Mouse (Mus musculus) CH12.LX (cell line): Measurements from ENCODE around the gene Ppcs. TPM values are rescaled to one million over a fixed set of nuclear protein-coding genes. Genes with fewer than 3 reads are reported as not detected.

Experiments
- DNase-seq: peaks from one replicate; pipeline ENCODE4 v3.0.0-alpha.2; 2013; ENCODE audit errors: extremely low read depth
- H3K27ac ChIP-seq: 2 replicates; pipeline ENCODE4 v1.5.1; 2012; ENCODE audit warnings: low read depth, mild to moderate bottlenecking, control low read depth, moderate library complexity; ENCODE audit not compliant: insufficient read depth
- H3K27me3 ChIP-seq: replicated peaks from 2 replicates; pipeline ENCODE3; 2012; ENCODE audit warnings: inconsistent platforms
- H3K36me3 ChIP-seq, 2 experiments: replicated peaks in 1 of 2; 2 replicates each; pipeline versions ENCODE3 to v1.6.1; 2012; ENCODE audit warnings: inconsistent platforms in 1 of 2, low read length in 1 of 2, mild to moderate bottlenecking in 1 of 2, mixed read lengths in 1 of 2, moderate library complexity in 1 of 2; ENCODE audit not compliant: control insufficient read depth in 1 of 2, insufficient read depth in 1 of 2
- H3K4me1 ChIP-seq, 2 experiments: 2 replicates each; pipeline ENCODE4 v1.6.1; 2012; ENCODE audit warnings: inconsistent platforms in 1 of 2, moderate library complexity in 1 of 2; ENCODE audit not compliant: insufficient read depth in 2 of 2, control insufficient read depth in 1 of 2
- H3K4me2 ChIP-seq: 2 replicates; pipeline ENCODE4 v1.6.1; 2012; ENCODE audit warnings: low read depth, mild to moderate bottlenecking, control low read depth; ENCODE audit not compliant: poor library complexity, insufficient read depth, severe bottlenecking
- H3K4me3 ChIP-seq, 3 experiments: fragments of 150-350 bp in 1 of 3; sonication (generic) in 1 of 3; replicated peaks in 1 of 3; 2 replicates each; pipeline versions ENCODE3 to v1.5.1; 2011 to 2012; ENCODE audit warnings: low read depth in 2 of 3, low read length in 2 of 3, mild to moderate bottlenecking in 2 of 3, moderate library complexity in 2 of 3, control low read depth in 1 of 3, improper control_type of control experiment in 1 of 3, inconsistent platforms in 1 of 3, mixed read lengths in 1 of 3; ENCODE audit not compliant: poor library complexity in 1 of 3
- H3K79me2 ChIP-seq: replicated peaks from 2 replicates; pipeline ENCODE4 v1.6.1; 2012; ENCODE audit warnings: mild to moderate bottlenecking, moderate library complexity; ENCODE audit not compliant: control insufficient read depth, poor library complexity, insufficient read depth, severe bottlenecking; ENCODE audit errors: extremely low read depth
- H3K9ac ChIP-seq: 2 replicates; pipeline ENCODE4 v1.6.1; 2012; ENCODE audit warnings: low read depth, mild to moderate bottlenecking, control low read depth, moderate library complexity; ENCODE audit not compliant: insufficient read depth
- H3K9me3 ChIP-seq: replicated peaks from 2 replicates; pipeline ENCODE3; 2012; ENCODE audit warnings: low read length, inconsistent platforms, mixed read lengths
- CHD2 ChIP-seq: IDR thresholded peaks from 2 replicates; pipeline ENCODE4 v1.6.1; 2011; ENCODE audit warnings: low read length, improper control_type of control experiment
- CTCF ChIP-seq, 2 experiments: IDR thresholded peaks in 1 of 2; conservative IDR thresholded peaks in 1 of 2; 2 replicates each; pipeline ENCODE4 v1.5.1; 2011 to 2012; ENCODE audit warnings: low read depth in 2 of 2, low read length in 2 of 2, improper control_type of control experiment in 1 of 2, inconsistent platforms in 1 of 2, mild to moderate bottlenecking in 1 of 2, moderate library complexity in 1 of 2
- E2F4 ChIP-seq: IDR thresholded peaks from 2 replicates; pipeline ENCODE4 v1.6.1; 2011; ENCODE audit warnings: low read depth, low read length, improper control_type of control experiment; ENCODE audit not compliant: insufficient replicate concordance
- IRF4 ChIP-seq: IDR thresholded peaks from 2 replicates; pipeline ENCODE4 v1.6.1; 2014; ENCODE audit warnings: low read depth, mild to moderate bottlenecking, inconsistent platforms, low read length, improper control_type of control experiment
- MAX ChIP-seq: IDR thresholded peaks from 2 replicates; pipeline ENCODE4 v1.6.1; 2011; ENCODE audit warnings: low read length, improper control_type of control experiment
- MXI1 ChIP-seq: IDR thresholded peaks from 2 replicates; pipeline ENCODE4 v1.6.1; 2011; ENCODE audit warnings: mild to moderate bottlenecking, low read depth, low read length, improper control_type of control experiment
- MYC ChIP-seq: IDR thresholded peaks from 2 replicates; pipeline ENCODE4 v1.6.1; 2011; ENCODE audit warnings: low read depth, mild to moderate bottlenecking, improper control_type of control experiment, low read length
- NELFE ChIP-seq: IDR thresholded peaks from 2 replicates; pipeline ENCODE4 v1.6.1; 2011; ENCODE audit warnings: low read depth, low read length, improper control_type of control experiment
- POLR2AphosphoS2 ChIP-seq: IDR thresholded peaks from 2 replicates; pipeline ENCODE4 v1.6.1; 2011; ENCODE audit warnings: low read depth, low read length, improper control_type of control experiment
- SMC3 ChIP-seq: IDR thresholded peaks from 2 replicates; pipeline ENCODE4 v1.6.1; 2011; ENCODE audit warnings: low read depth, low read length, improper control_type of control experiment
- ZKSCAN1 ChIP-seq: IDR thresholded peaks from 2 replicates; pipeline ENCODE4 v1.6.1; 2012; ENCODE audit warnings: low read depth, inconsistent platforms, low read length, improper control_type of control experiment, borderline replicate concordance
- ZNF384 ChIP-seq: IDR thresholded peaks from 2 replicates; pipeline ENCODE4 v1.6.1; 2012; ENCODE audit warnings: low read depth, low read length, improper control_type of control experiment, inconsistent platforms
- dilution Hi-C: fragments of 300-500 bp; cut with MboI; formaldehyde crosslinking; loops from 2 replicates; pipeline ENCODE4 v1.14.3; 2020; ENCODE audit warnings: low sequenced_read_pairs; ENCODE audit not compliant: extremely low pct_unique_long_range_greater_than_20kb, extremely low pct_ligation_motif_present
- in situ Hi-C: fragments of 300-500 bp; cut with MboI; formaldehyde crosslinking; loops from 3 replicates; pipeline ENCODE4 v1.14.3; 2019; ENCODE audit warnings: low sequenced_read_pairs, low pct_ligation_motif_present, low pct_unique_long_range_greater_than_20kb, mixed read lengths
- polyA plus RNA-seq: library from polyadenylated mRNA; unstranded; fragments of >175 nt; gene quantifications from 2 replicates; pipeline ENCODE4 v1.2.1, GENCODE M21; 2012; ENCODE audit warnings: low read depth; ENCODE audit not compliant: insufficient read length
- total RNA-seq, 2 experiments: library from RNA; depleted of rRNA; stranded (reverse); fragments of 300-350 nt in 1 of 2; fragments of >200 nt in 1 of 2; gene quantifications; 2 replicates each; pipeline ENCODE4 v1.2.3; 2012 to 2014

Gene Ppcs
- total and polyA plus RNA-seq, 3 experiments, result 14.7 to 22.7 (median 19.3) TPM

DNA sequence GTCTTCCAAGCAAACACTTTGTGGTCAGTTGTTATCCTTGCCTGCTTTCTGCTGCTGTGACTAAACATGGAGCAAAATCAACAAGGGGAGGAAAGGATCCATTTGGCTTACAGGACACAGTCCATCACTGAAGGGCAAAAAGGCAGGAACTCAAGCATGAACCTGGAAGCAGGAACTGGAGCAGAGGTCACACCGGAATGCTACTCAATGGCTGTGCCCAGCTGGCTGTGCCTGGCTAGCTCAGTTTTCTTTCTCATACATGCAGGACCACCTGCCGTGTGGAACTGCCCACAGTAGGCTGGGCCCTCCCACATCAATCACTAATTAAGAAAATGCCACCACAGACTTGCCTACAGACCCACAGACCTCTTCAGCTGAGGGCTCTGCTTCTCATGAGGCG, 33.0 kb downstream of the Ppcs start:
- TF ChIP-seq ZKSCAN1, result no peak
- no peak for TF ChIP-seq SMC3
- H3K4me1 ChIP-seq, result peaks cover 0 to 8% of the 10 kb centered on the region in 2 experiments; a peak in 1 of 4 replicates
- H3K9ac ChIP-seq, result no peak overlapping the region
- no peak overlapping the region for H3K4me3 ChIP-seq
- dilution Hi-C loops (no loop called here), in situ Hi-C loops (no loop called here)
- peaks cover 7% of the 10 kb centered on the region for H3K27me3 ChIP-seq
- no peaks in the 10 kb centered on the region for H3K79me2 ChIP-seq
- no peak overlapping the region for H3K27ac ChIP-seq
- peaks cover 2% of the 10 kb centered on the region for H3K9me3 ChIP-seq
- DNase-seq, result no peak
- H3K36me3 ChIP-seq, result no peaks in the 10 kb centered on the region
- H3K4me2 ChIP-seq, result no peak overlapping the region

DNA sequence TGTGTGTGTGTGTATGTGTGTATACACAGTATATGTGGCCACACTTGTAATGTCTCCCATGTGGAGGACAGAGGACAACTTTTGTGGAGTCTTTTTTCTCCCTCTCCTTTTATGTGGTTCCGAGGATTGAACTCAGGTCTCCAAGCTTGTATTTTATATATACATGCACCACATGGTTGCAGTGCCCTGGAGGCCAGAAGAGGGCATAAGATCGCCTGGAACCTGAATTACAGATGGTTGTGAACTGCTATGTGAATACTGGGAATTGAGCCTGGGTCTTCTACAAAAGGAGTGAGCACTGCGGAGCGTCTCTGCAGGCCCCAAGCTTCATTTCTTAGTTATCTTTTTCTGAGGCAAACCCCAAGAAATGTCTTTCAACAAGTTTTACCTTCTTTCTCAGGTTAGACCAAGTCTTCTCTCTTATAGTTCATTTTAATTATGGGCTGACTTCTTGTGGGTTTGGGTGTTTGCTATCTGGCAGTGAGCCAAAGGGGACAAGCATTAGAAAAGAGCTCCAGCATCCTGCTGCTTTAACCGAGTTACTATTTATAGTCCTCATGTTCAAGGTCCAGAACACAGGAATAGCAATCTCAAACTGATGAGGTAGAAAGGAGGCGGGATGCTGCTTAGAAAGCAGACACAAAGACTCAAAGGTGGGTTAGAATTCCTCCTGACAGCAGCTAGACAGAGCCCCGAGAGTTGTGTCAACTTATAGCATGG, 40.6 kb downstream of the Ppcs start:
- Histone ChIP-seq H3K9me3 (no peaks in the 10 kb centered on the region), H3K4me2 (no peak overlapping the region), H3K4me1 (no peaks in the 10 kb centered on the region), H3K27me3 (peaks cover 2% of the 10 kb centered on the region), H3K9ac (no peak overlapping the region), H3K4me3 (no peak overlapping the region), H3K36me3 (no peaks in the 10 kb centered on the region), H3K27ac (no peak overlapping the region), H3K79me2 (no peaks in the 10 kb centered on the region)
- no peak for DNase-seq
- TF ChIP-seq MYC (0 out of 2 replicates have a peak, but pooled peaks have one; percentile 27), CTCF (conservative IDR thresholded peaks at IDR 0.05 in 1 of 2, IDR thresholded peaks at IDR 0.05 in 1 of 2; ENCODE audit: low read depth in 2 of 2, low read length in 2 of 2) (peak in 1 of 2 experiments; percentile 19; a peak in 2 of 4 replicates), CHD2 (no peak), POLR2AphosphoS2 (no peak)
- dilution Hi-C loops, result no loop called here
- in situ Hi-C loops, result no loop called here

DNA sequence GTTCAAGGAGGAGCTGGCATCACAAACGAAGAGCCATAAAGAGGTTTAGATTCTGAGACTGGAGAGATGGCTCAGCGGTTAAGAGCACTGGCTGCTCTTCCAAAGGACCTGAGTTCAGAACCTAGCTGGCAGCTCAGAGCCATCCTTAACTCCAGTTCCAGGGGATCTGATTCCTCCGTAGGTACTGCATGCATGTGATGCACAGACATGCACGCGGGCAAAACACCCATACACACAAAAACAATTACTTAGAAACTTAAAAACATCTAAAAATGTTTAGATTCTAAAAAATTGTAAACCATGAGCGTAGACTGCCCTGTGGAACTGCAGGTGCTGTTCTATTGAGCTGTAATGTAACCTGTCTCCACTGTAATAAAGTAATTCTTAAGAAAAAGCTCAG, 52.8 kb downstream of the Ppcs start:
- H3K79me2 ChIP-seq, result no peaks in the 10 kb centered on the region
- dilution Hi-C loops, result no loop called here
- H3K4me3 ChIP-seq, result no peak overlapping the region
- H3K9me3 ChIP-seq, result peaks cover 12% of the 10 kb centered on the region
- TF ChIP-seq IRF4 (no peak), NELFE (no peak), ZNF384 (no peak), E2F4 (no peak), MAX (no peak), MXI1 (no peak)
- no peak overlapping the region for H3K4me2 ChIP-seq
- DNase-seq, result no peak
- H3K27me3 ChIP-seq, result no peaks in the 10 kb centered on the region
- H3K27ac ChIP-seq, result no peak overlapping the region
- H3K4me1 ChIP-seq, result peaks cover 0 to 9% of the 10 kb centered on the region in 2 experiments; a peak in 2 of 4 replicates
- in situ Hi-C loops, result no loop called here
- no peak overlapping the region for H3K9ac ChIP-seq
- H3K36me3 ChIP-seq, result no peaks in the 10 kb centered on the region

Other genes starting within 250 kb of the Ppcs start
- gene Zfp691, start 248.2 kb downstream of the Ppcs start, total RNA-seq (2012; rRNA removed), result 4.6 and 4.7 TPM in 2 replicates
- gene Zfp691, start 248.2 kb downstream of the Ppcs start, total RNA-seq (2014; rRNA removed), result 2.3 and 3.2 TPM in 2 replicates
- 3.8 and 4.0 TPM in 2 replicates for gene Zfp691, start 248.2 kb downstream of the Ppcs start, polyA plus RNA-seq
- not detected in 2 replicates for gene Ermap, start 232.4 kb downstream of the Ppcs start, total RNA-seq (2012; rRNA removed)
- not detected in 2 replicates for gene Ermap, start 232.4 kb downstream of the Ppcs start, total RNA-seq (2014; rRNA removed)
- gene Ermap, start 232.4 kb downstream of the Ppcs start, polyA plus RNA-seq, result 0.23 TPM in 1 of 2 replicates, not detected in the other
- gene Svbp, start 227.1 kb downstream of the Ppcs start, total RNA-seq (2012; rRNA removed), result 15.8 and 16.2 TPM in 2 replicates
- gene Svbp, start 227.1 kb downstream of the Ppcs start, total RNA-seq (2014; rRNA removed), result 15.5 and 15.7 TPM in 2 replicates
- 21.8 and 23.5 TPM in 2 replicates for gene Svbp, start 227.1 kb downstream of the Ppcs start, polyA plus RNA-seq
- gene Tmem269, start 204.2 kb downstream of the Ppcs start, total RNA-seq (2012; rRNA removed), result not detected in 2 replicates
- 0.16 TPM in 1 of 2 replicates, not detected in the other for gene Tmem269, start 204.2 kb downstream of the Ppcs start, total RNA-seq (2014; rRNA removed)
- 0.18 TPM in 1 of 2 replicates, not detected in the other for gene Tmem269, start 204.2 kb downstream of the Ppcs start, polyA plus RNA-seq
- 7.5 and 8.7 TPM in 2 replicates for gene AU022252, start 189.7 kb downstream of the Ppcs start, total RNA-seq (2012; rRNA removed)
- gene AU022252, start 189.7 kb downstream of the Ppcs start, total RNA-seq (2014; rRNA removed), result 12.7 and 13.5 TPM in 2 replicates
- 15.4 and 18.8 TPM in 2 replicates for gene AU022252, start 189.7 kb downstream of the Ppcs start, polyA plus RNA-seq
- gene P3h1, start 189.5 kb downstream of the Ppcs start, total RNA-seq (2012; rRNA removed), result 11.3 and 14.8 TPM in 2 replicates
- gene P3h1, start 189.5 kb downstream of the Ppcs start, total RNA-seq (2014; rRNA removed), result 27.1 and 29.2 TPM in 2 replicates
- gene P3h1, start 189.5 kb downstream of the Ppcs start, polyA plus RNA-seq, result 31.6 and 32.0 TPM in 2 replicates
- not detected in 2 replicates for gene Cldn19, start 167.0 kb downstream of the Ppcs start, total RNA-seq (2012; rRNA removed)
- gene Cldn19, start 167.0 kb downstream of the Ppcs start, total RNA-seq (2014; rRNA removed), result not detected in 2 replicates
- gene Cldn19, start 167.0 kb downstream of the Ppcs start, polyA plus RNA-seq, result 0.08 and 0.09 TPM in 2 replicates
- 724 and 865 TPM in 2 replicates for gene Ybx1, start 127.8 kb downstream of the Ppcs start, total RNA-seq (2012; rRNA removed)
- 901 and 989 TPM in 2 replicates for gene Ybx1, start 127.8 kb downstream of the Ppcs start, total RNA-seq (2014; rRNA removed)
- 2,139 and 2,246 TPM in 2 replicates for gene Ybx1, start 127.8 kb downstream of the Ppcs start, polyA plus RNA-seq
- 125 and 175 TPM in 2 replicates for gene Ppih, start 101.9 kb downstream of the Ppcs start, total RNA-seq (2012; rRNA removed)
- gene Ppih, start 101.9 kb downstream of the Ppcs start, total RNA-seq (2014; rRNA removed), result 179 and 195 TPM in 2 replicates
- 132 and 158 TPM in 2 replicates for gene Ppih, start 101.9 kb downstream of the Ppcs start, polyA plus RNA-seq
- gene Ccdc30, start 6.9 kb downstream of the Ppcs start, total RNA-seq (2012; rRNA removed), result 0.04 TPM in 1 of 2 replicates, not detected in the other
- not detected in 2 replicates for gene Ccdc30, start 6.9 kb downstream of the Ppcs start, total RNA-seq (2014; rRNA removed)
- not detected in 2 replicates for gene Ccdc30, start 6.9 kb downstream of the Ppcs start, polyA plus RNA-seq
- gene Zmynd12, start 394 bp upstream of the Ppcs start, total RNA-seq (2012; rRNA removed), result 0.13 and 0.25 TPM in 2 replicates
- 0.47 and 0.75 TPM in 2 replicates for gene Zmynd12, start 394 bp upstream of the Ppcs start, total RNA-seq (2014; rRNA removed)
- gene Zmynd12, start 394 bp upstream of the Ppcs start, polyA plus RNA-seq, result 0.53 and 1.0 TPM in 2 replicates
- 0.59 and 1.2 TPM in 2 replicates for gene Rimkla, start 70.2 kb upstream of the Ppcs start, total RNA-seq (2012; rRNA removed)
- gene Rimkla, start 70.2 kb upstream of the Ppcs start, total RNA-seq (2014; rRNA removed), result 0.34 and 0.48 TPM in 2 replicates
- 0.70 and 0.84 TPM in 2 replicates for gene Rimkla, start 70.2 kb upstream of the Ppcs start, polyA plus RNA-seq
- 13.4 and 14.5 TPM in 2 replicates for gene Foxj3, start 114.6 kb upstream of the Ppcs start, total RNA-seq (2012; rRNA removed)
- 12.9 and 15.3 TPM in 2 replicates for gene Foxj3, start 114.6 kb upstream of the Ppcs start, total RNA-seq (2014; rRNA removed)
- 29.3 and 33.9 TPM in 2 replicates for gene Foxj3, start 114.6 kb upstream of the Ppcs start, polyA plus RNA-seq
- gene Frg2f1, start 117.1 kb upstream of the Ppcs start, total RNA-seq (2012; rRNA removed), result 3.1 and 3.9 TPM in 2 replicates
- 3.5 TPM in 2 replicates for gene Frg2f1, start 117.1 kb upstream of the Ppcs start, total RNA-seq (2014; rRNA removed)
- 3.1 and 4.4 TPM in 2 replicates for gene Frg2f1, start 117.1 kb upstream of the Ppcs start, polyA plus RNA-seq
- not detected in 2 replicates for gene Guca2a, start 215.3 kb upstream of the Ppcs start, total RNA-seq (2012; rRNA removed)
- gene Guca2a, start 215.3 kb upstream of the Ppcs start, total RNA-seq (2014; rRNA removed), result not detected in 2 replicates
- not detected in 2 replicates for gene Guca2a, start 215.3 kb upstream of the Ppcs start, polyA plus RNA-seq
- 2.3 TPM in 2 replicates for gene Guca2b, start 236.5 kb upstream of the Ppcs start, total RNA-seq (2012; rRNA removed)
- not detected in 2 replicates for gene Guca2b, start 236.5 kb upstream of the Ppcs start, total RNA-seq (2014; rRNA removed)
- 1.1 and 1.7 TPM in 2 replicates for gene Guca2b, start 236.5 kb upstream of the Ppcs start, polyA plus RNA-seq